Mouse (Mus musculus): ENCODE measurements around the gene Tulp4. TPM values are rescaled to one million over a fixed set of nuclear protein-coding genes. Genes with fewer than 3 reads are reported as not detected.
A peak's percentile ranks its signal among the peaks of the same experiment; 100 is the strongest.

The Tulp4 gene
- 40.8 and 46.4 TPM in 2 replicates for polyA plus RNA-seq (2015; fragmentation: Nextera tagmentation; extraction: Ambion mirVana)

- peak; percentile 90 for DNase-seq (ENCODE audit: low spot score)
Observed at GRCm38 (mm10) chr17:6106361-6107014, at the start of gene Tulp4. Gene Tulp4, plus strand, starts transcription at chr17:6106437.

GRCm38 (mm10) chr17:6062793-6063192, 43.4 kb upstream of the Tulp4 start:
- DNase-seq (ENCODE audit: low spot score): no peak

GRCm38 (mm10) chr17:6063532-6063931, 42.7 kb upstream of the Tulp4 start:
- peak; percentile 47 for DNase-seq (ENCODE audit: low spot score)

GRCm38 (mm10) chr17:6066021-6066420, 40.2 kb upstream of the Tulp4 start:
- no peak for DNase-seq (ENCODE audit: low spot score)

- no peak for DNase-seq (ENCODE audit: low spot score)
Observed at GRCm38 (mm10) chr17:6067613-6068012, 38.6 kb upstream of the Tulp4 start.

- DNase-seq (ENCODE audit: low spot score): no peak
Observed at GRCm38 (mm10) chr17:6069866-6070265, 36.4 kb upstream of the Tulp4 start.

- DNase-seq (ENCODE audit: low spot score): no peak
Observed at GRCm38 (mm10) chr17:6073405-6073804, 32.8 kb upstream of the Tulp4 start.

GRCm38 (mm10) chr17:6079287-6080122, 26.7 kb upstream of the Tulp4 start, which contains the start of the genes Serac1 and Gtf2h5:
Gene Serac1, minus strand, starts transcription at chr17:6079741.
Gene Gtf2h5, plus strand, starts transcription at chr17:6079786.
- peak; percentile 98 for DNase-seq (ENCODE audit: low spot score)

GRCm38 (mm10) chr17:6083323-6083890, 22.8 kb upstream of the Tulp4 start:
- DNase-seq (ENCODE audit: low spot score): no peak

GRCm38 (mm10) chr17:6091604-6092003, 14.6 kb upstream of the Tulp4 start:
- no peak for DNase-seq (ENCODE audit: low spot score)

GRCm38 (mm10) chr17:6095579-6095978, 10.7 kb upstream of the Tulp4 start:
- no peak for DNase-seq (ENCODE audit: low spot score)

GRCm38 (mm10) chr17:6097884-6098283, 8.4 kb upstream of the Tulp4 start:
- peak; percentile 71 for DNase-seq (ENCODE audit: low spot score)

- DNase-seq (ENCODE audit: low spot score): no peak
Observed at GRCm38 (mm10) chr17:6102287-6102686, 4.0 kb upstream of the Tulp4 start.

GRCm38 (mm10) chr17:6103566-6103965, 2.7 kb upstream of the Tulp4 start:
- DNase-seq (ENCODE audit: low spot score): no peak

GRCm38 (mm10) chr17:6107015-6107601, 871 bp downstream of the Tulp4 start:
- peak; percentile 24 for DNase-seq (ENCODE audit: low spot score)

- DNase-seq (ENCODE audit: low spot score): no peak
Observed at GRCm38 (mm10) chr17:6108175-6108574, 1.9 kb downstream of the Tulp4 start.

- DNase-seq (ENCODE audit: low spot score): no peak
Observed at GRCm38 (mm10) chr17:6110956-6111355, 4.7 kb downstream of the Tulp4 start.

GRCm38 (mm10) chr17:6113653-6114052, 7.4 kb downstream of the Tulp4 start:
- DNase-seq (ENCODE audit: low spot score): no peak

- DNase-seq (ENCODE audit: low spot score): no peak
Observed at GRCm38 (mm10) chr17:6115085-6115484, 8.8 kb downstream of the Tulp4 start.

GRCm38 (mm10) chr17:6117148-6117725, 11.0 kb downstream of the Tulp4 start:
- no peak for DNase-seq (ENCODE audit: low spot score)

- no peak for DNase-seq (ENCODE audit: low spot score)
Observed at GRCm38 (mm10) chr17:6117917-6118316, 11.7 kb downstream of the Tulp4 start.
